Mouse (Mus musculus) megakaryocyte, embryonic 14.5 days (primary cell): ENCODE data around the gene Nfatc2ip.

ENCODE experiments used
- FLI1 ChIP-seq: IDR thresholded peaks from 2 replicates; pipeline ENCODE4 v1.6.1; 2012; ENCODE audit warnings: low read length, inconsistent platforms, mixed read lengths
- GATA1 ChIP-seq: IDR thresholded peaks from 3 replicates; pipeline ENCODE4 v1.6.1; 2012; ENCODE audit warnings: mixed read lengths, low read length, inconsistent platforms, borderline replicate concordance

DNA sequence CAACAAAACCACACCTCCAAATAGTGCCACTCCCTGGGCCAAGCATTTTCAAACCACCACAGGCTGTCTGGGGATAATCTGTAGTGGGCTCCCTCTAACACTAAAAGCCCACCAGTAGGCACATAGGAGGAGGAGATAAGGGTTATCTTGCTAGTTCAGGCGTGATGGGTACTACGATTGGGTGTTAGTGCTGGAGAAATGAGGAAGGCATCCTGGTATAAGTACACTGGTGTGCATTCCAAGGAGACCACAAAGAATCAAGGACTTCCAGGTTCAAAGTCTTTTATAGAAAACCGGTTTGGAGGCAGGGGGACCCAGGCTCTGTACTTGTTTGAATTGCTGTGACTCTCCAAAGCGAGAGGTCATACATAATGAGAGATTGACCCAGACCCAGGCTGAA, 31.6 kb upstream of the Nfatc2ip start:
- TF ChIP-seq FLI1 (no peak), GATA1 (no peak)
